Mouse (Mus musculus) kidney, postnatal 25 days (tissue): ENCODE results near the gene Gpr37.
A peak's percentile ranks its signal among the peaks of the same experiment; 100 is the strongest.

Experiments
- DNase-seq, 2 experiments: peaks; one replicate each; pipeline ENCODE4 v3.0.0; 2021; ENCODE audit warnings: mixed read lengths in 2 of 2

Gpr37 gene

GRCm38 (mm10) chr6:25690629-25691028 lies at the start of gene Gpr37:
TSS of gene Gpr37 (minus strand) at chr6:25690729.
- no peak for DNase-seq

GRCm38 (mm10) chr6:25736533-25736932 lies 46.0 kb upstream of the Gpr37 start:
- DNase-seq, result no peak

- no peak for DNase-seq
These were observed 36.0 kb upstream of the Gpr37 start for GRCm38 (mm10) chr6:25726560-25726959.

GRCm38 (mm10) chr6:25710601-25711000 lies 20.1 kb upstream of the Gpr37 start:
- no peak for DNase-seq

GRCm38 (mm10) chr6:25709250-25709895 lies 18.8 kb upstream of the Gpr37 start:
- DNase-seq, result peak in 1 of 2 experiments; percentile 18

- no peak for DNase-seq
These were observed 9.4 kb upstream of the Gpr37 start for GRCm38 (mm10) chr6:25699956-25700355.

GRCm38 (mm10) chr6:25690284-25690605 lies 284 bp downstream of the Gpr37 start:
- no peak for DNase-seq

GRCm38 (mm10) chr6:25689520-25690283 lies 827 bp downstream of the Gpr37 start:
- peak; percentile 11 to 42 for DNase-seq

GRCm38 (mm10) chr6:25688927-25689519 lies 1.5 kb downstream of the Gpr37 start:
- no peak for DNase-seq

- DNase-seq, result no peak
These were observed 3.7 kb downstream of the Gpr37 start for GRCm38 (mm10) chr6:25686760-25687200.

- no peak for DNase-seq
These were observed 6.1 kb downstream of the Gpr37 start for GRCm38 (mm10) chr6:25684391-25684790.

- DNase-seq, result no peak
These were observed 15.4 kb downstream of the Gpr37 start for GRCm38 (mm10) chr6:25675111-25675510.

GRCm38 (mm10) chr6:25673801-25674200 lies 16.7 kb downstream of the Gpr37 start:
- DNase-seq, result no peak

- no peak for DNase-seq
These were observed 20.4 kb downstream of the Gpr37 start for GRCm38 (mm10) chr6:25670150-25670549.

GRCm38 (mm10) chr6:25663942-25664341 lies 26.6 kb downstream of the Gpr37 start:
- no peak for DNase-seq

- no peak for DNase-seq
These were observed 30.4 kb downstream of the Gpr37 start for GRCm38 (mm10) chr6:25659924-25660675.
